Mouse (Mus musculus) heart, adult 8-10 months (tissue): ENCODE results near the gene Gm48551. TPM values are rescaled to one million over a fixed set of nuclear protein-coding genes. Genes with fewer than 3 reads are reported as not detected.

Experiments
- DNase-seq: peaks from one replicate; pipeline ENCODE4 v3.0.0; 2022; ENCODE audit warnings: low spot score
- total RNA-seq, 4 experiments: library from RNA; stranded (reverse); gene quantifications; 2 replicates each; pipeline ENCODE4 v1.2.4; 2022

Gm48551 gene
- total RNA-seq, 4 experiments from 2014 or later, result 0.73 to 1.3 (median 1.0) TPM

- no peak for DNase-seq
Observed at GRCm38 (mm10) chr10:81382039-81382438, 2.2 kb upstream of the Gm48551 start.

DNA sequence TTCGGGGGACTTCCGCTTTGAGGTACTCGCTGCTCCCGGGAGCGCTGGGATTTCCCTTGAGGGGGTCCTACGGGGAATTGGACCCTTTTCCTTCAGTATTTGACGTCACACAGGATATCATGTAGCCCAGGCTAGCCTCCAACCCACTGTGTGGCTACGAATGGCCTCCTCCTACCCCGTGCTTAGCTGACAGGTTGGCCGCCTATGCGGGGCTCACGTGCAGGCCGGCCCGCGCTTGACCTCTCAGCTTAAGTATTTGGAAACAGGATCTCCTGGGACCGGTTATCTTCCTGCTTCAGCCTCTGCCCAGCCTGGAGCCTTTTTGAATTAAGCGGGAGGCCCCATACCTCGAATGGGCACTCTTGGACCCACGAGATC, 328 bp downstream of the Gm48551 start:
- DNase-seq, result no peak

DNA sequence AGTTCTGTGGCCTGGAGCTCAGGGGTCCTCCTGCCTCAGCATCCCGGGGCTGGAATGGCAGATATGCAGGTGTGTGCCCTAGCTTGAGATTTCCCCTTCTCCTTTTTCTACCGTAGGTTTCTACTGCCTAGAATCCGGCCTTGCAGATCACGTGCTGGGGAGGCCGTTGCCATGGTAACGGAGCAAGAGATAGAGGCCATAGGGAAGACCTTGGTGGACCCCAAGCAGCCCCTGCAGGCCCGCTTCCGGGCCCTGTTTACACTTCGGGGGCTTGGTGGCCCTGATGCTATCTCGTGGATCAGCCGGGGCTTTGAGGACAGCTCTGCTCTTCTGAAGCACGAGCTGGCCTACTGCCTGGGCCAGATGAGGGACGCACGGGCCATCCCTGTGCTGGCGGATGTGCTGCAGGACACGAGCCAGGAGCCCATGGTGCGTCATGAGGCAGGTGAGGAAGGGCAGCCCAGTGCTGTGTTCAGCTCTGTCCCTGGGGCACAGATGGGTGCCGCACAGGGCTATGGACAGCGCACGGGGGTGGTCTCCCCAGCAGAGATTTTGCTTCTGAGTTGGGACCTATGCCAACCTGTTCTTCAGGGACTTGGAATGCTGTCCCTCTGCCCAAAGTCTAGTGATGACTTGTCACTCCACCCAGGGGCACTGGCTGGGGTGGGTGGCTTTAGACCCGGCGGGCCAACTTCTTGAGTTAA, 1.5 kb downstream of the Gm48551 start:
- DNase-seq, result no peak

- no peak for DNase-seq
Observed at GRCm38 (mm10) chr10:81387716-81388115, 3.5 kb downstream of the Gm48551 start.

DNA sequence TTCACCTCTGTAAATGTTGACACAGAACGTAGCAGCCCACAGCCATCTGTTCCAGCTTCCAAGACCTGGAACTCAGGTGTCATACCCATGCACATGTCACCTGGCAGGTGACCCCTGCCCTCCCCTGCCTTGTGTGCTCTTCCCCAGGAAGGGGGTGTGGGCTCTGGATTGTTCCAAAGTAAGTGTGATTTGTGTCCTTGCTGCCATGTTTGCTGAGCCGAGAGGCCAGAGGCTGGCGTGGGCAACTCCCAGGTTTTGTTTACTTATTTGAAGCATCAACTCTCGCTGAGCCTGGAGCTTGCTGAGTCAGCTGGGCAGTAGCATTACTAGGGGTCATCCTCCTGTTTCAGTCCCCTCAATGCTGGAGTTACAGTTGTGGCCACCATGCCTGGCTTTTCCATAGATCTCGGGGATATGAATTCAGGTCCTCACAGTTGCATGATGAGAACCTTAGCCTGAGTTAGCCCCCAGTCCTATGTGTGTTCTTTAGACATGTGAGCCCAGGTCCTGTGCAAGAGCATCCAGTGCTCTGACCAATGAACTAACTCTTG, 4.3 kb downstream of the Gm48551 start, which contains the start of gene Gm48552:
TSS of gene Gm48552 (plus strand) at position 501 of the 551 bp plus-strand sequence.
- no peak for DNase-seq

DNA sequence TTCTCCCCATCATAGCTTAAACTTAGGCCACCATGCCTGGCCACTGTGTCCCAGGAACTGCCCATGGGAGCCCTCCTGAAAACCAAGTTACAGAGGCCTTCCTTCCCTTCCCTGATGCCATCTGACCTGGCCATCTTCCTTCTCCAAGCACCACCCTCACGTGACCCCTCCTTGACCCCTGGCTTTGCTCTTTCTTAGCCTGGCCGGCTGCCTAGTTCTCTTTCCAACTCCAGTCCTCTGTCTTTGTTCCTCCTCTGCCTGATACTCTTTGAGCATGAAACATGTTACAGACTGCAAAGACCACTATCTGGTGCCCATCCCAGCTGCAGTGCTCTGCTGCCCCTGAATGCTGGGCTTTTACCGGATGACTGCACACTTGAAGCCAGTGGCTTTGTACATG, 5.1 kb downstream of the Gm48551 start:
- DNase-seq, result no peak

GRCm38 (mm10) chr10:81389801-81390677, 5.8 kb downstream of the Gm48551 start:
- DNase-seq, result peak; percentile 75

DNA sequence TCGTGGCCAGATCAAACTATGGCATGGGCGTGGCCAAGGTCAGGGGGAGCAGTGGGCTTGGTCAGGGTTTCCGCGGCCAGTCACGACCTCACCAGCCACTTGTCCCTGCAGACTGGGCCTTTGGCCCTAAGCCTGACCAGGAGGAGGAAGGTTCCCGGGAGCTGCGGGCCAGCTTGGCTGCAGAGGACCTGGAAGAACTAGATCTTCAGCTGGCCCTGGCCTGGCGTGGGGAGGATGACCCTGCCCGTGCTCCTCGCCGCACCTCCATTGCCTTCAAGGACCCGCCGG, 6.4 kb downstream of the Gm48551 start:
- DNase-seq, result no peak

GRCm38 (mm10) chr10:81392270-81392669, 8.0 kb downstream of the Gm48551 start:
- DNase-seq, result no peak

DNA sequence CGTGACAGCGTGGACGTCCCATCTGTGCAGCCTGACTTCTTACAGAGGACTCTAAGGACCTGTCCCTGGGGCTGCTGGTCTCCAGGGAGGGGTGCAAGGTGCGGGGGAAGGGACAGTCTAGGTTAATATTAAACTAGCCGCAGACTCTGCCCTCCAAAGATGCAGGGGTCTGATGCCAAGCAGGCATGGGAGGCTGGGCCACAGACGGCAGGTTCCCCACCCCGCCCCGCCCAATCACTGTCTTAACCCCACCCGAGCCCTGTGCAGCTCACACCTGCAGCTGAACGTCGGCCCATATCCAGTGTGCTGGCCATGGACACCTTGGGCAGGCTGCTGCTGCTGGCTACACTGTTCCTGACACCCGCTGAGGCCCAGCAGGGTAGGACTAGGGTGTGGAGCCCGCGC, 8.5 kb downstream of the Gm48551 start, which contains the start of gene Smim24:
TSS of gene Smim24 (plus strand) at position 271 of the 405 bp plus-strand sequence.
- DNase-seq, result no peak

DNA sequence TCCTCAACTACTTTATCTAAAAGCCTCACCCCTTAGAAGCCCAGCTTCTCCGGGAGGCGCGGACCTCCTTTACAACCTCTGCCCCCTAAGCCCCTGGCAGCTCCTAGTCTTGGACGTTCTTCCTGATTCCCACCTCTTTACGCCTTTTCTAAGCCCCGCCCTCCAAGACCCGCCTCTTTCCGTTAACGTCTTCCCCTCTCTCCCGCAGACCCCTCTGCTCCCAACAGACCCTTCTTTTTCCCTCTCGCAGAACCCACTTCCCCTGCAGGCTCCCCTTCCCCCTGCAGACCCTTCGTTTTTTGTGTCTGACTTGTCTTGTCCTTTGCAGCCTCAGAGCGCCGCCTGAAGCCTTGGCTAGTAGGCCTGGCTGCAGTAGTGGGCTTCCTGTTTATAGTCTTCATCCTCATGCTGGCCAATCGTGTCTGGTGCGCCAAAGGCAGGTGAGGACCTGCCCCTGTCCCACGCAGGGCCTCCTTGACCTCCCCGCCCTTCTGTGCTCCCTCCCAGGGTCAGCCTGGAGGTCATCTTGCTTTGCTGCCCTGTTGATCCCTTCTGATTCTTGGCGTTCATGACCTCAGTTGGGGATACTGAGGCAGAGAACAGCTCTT, 9.3 kb downstream of the Gm48551 start:
- no peak for DNase-seq

- peak; percentile 75 for DNase-seq
Observed at GRCm38 (mm10) chr10:81395127-81395526, 10.9 kb downstream of the Gm48551 start.

- DNase-seq, result no peak
Observed at GRCm38 (mm10) chr10:81395865-81396264, 11.6 kb downstream of the Gm48551 start.

- no peak for DNase-seq
Observed at GRCm38 (mm10) chr10:81396749-81397148, 12.5 kb downstream of the Gm48551 start.

DNA sequence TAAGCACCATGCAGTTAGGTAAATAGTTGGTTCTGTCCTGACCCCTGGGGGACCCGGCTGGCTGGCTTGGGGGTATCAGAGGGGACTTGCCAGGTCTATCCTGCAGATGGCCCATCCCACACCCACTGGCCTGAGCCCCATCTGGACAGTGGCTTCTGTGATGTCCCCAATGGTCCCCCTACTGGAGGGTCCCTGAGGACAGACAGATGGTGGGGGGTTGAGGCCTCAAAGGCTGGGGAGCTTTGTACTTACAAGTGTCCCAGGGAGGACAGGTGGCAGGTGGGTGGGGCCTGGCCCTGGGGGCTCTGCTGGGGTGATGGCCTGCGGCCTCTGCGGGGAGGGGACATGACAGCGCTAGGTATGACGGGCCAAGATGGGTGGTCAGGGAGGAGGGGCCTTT, 15.0 kb downstream of the Gm48551 start:
- DNase-seq, result no peak

DNA sequence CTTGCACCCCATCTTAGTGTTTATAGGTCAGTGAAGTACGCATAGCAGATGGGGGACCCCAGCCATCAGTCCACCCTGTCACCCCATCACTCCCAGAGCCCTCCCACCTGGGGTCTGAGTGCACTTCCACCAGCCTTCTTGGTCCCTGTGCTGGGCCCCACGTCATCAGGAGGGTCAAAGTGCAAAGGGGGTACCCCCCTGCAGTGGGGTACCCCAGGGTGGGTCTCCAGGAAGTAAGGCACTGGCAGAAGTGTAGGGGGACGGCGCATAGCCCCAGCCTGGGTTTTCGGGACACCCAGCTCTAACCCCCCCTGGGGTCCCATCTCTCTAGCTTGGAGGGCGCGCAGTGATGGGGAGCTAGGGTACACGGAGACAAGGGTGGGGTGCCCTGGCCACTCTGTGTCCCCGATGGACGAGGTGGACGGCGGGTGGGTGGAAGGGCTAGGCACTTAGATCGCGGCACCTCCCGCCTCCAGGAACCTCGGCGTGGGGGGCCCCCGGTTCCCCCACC, 15.6 kb downstream of the Gm48551 start:
- DNase-seq, result no peak

DNA sequence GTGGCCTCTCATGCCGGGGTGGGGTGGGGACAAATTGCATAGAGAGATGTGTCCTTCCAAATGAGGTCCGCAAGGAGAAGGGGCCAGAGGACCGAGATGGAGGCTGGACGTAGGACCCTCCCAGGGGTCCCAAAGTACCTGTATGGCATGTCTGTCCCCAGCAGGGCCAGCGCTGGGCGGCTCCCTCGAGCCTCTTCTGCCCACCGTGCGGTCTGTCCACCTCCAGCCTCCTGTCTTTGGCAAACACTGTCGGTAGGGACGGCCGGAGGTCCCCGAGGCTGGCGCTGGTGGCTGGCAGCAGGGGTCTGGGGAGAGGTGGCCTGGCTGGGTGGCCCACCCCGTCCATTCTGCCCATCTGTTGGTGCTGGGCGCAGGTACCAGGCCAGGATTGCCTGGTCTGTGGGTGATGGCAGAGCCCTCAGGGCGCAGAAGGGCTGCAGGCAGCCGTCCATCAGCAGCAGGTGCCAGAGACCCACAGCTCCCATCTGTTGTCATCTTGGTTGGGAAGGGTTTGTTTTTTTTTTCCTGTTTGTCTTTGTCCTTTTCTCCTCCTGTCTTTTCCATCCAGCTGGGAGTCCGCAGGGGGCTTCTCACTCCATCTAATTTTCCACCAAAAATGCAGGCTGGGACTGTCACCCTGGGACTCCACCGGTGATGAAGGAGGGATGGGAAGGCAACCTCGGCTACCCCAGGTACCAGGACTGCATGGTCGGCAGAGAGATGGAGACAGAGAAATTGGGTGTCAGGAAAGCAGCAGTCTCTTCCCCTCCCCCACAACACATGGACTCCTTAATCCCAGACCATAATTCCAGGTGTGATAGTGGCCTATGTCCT, 16.3 kb downstream of the Gm48551 start:
- no peak for DNase-seq

DNA sequence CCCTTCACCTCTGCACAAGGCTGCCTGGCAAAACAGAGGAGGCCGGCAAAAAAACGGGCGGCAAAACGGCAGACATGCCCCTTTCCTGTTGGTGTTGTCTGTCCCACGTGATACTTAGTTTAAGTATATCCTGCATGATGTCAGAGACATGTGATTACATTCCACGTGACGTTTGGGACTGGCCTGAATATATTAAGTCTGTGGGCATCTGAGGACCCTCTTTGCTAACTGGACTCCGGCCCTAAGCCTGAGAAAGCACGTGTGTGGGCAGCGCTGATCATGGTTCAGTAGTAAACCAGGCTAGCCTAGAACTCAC, 16.9 kb downstream of the Gm48551 start:
- no peak for DNase-seq

GRCm38 (mm10) chr10:81401521-81402226, 17.4 kb downstream of the Gm48551 start:
- DNase-seq, result peak; percentile 85

- DNase-seq, result no peak
Observed at GRCm38 (mm10) chr10:81402227-81402765, 18.0 kb downstream of the Gm48551 start.
